Mouse (Mus musculus) megakaryocyte-erythroid progenitor cell, adult 5-6 weeks (primary cell): ENCODE measurements around the gene Ankrd13d. TPM values are rescaled to one million over a fixed set of nuclear protein-coding genes. Genes with fewer than 3 reads are reported as not detected.

Source experiments
- ATAC-seq: replicated peaks from 2 replicates; pipeline ENCODE4 v1.8.0; 2016; ENCODE audit warnings: mild to moderate bottlenecking, inconsistent platforms; ENCODE audit not compliant: severe bottlenecking, poor library complexity, low FRiP score, low TSS enrichment
- total RNA-seq, 2 experiments: library from RNA; stranded (forward) in 1 of 2; stranded (reverse) in 1 of 2; fragments of 200-1000, 215-1000 nt in 1 of 2; fragments of >200 nt in 1 of 2; fragmentation: Nextera tagmentation in 1 of 2; gene quantifications; 2 replicates each; pipeline ENCODE4 v1.2.3; 2014 to 2017

The Ankrd13d gene
- total RNA-seq, 2 experiments from 2014 or later, result 2.2 TPM; not detected in 1

DNA sequence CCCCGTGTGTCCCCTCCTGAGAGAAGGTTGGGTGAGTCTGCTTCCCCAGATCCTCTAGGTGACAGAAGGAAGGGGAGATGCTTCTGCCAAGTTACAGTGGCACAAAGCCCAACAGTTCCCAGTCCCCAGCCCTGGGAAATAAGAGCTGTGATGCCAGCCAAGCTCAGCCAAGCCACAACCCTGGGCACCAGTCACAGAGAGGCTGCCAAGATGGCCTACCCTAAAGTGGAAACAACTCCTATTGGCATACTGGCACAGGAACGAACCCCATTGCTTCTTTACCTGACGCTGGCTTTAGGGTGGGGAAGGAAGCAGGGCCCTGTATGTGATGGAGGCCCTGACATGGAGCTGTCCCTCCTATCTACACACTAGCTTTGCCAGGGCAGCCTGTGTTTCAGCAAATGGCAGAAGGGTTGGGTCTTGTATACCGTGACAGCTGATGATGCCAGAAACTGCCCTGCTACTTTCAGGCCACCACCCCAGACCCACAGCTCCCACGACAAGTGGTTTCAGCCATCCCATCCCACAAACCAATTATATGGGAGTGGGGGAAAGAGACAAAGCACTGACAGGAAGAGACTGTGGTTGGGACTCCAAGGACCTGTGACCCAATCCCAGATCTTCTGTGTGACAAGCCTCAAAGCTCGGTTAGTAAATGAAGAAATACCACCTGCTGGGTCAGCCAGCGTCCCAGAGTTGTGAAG lies 20.2 kb upstream of the Ankrd13d start:
- ATAC-seq, result no peak

- ATAC-seq, result no peak
Measured at GRCm38 (mm10) chr19:4301735-4302651, 19.1 kb upstream of the Ankrd13d start.

DNA sequence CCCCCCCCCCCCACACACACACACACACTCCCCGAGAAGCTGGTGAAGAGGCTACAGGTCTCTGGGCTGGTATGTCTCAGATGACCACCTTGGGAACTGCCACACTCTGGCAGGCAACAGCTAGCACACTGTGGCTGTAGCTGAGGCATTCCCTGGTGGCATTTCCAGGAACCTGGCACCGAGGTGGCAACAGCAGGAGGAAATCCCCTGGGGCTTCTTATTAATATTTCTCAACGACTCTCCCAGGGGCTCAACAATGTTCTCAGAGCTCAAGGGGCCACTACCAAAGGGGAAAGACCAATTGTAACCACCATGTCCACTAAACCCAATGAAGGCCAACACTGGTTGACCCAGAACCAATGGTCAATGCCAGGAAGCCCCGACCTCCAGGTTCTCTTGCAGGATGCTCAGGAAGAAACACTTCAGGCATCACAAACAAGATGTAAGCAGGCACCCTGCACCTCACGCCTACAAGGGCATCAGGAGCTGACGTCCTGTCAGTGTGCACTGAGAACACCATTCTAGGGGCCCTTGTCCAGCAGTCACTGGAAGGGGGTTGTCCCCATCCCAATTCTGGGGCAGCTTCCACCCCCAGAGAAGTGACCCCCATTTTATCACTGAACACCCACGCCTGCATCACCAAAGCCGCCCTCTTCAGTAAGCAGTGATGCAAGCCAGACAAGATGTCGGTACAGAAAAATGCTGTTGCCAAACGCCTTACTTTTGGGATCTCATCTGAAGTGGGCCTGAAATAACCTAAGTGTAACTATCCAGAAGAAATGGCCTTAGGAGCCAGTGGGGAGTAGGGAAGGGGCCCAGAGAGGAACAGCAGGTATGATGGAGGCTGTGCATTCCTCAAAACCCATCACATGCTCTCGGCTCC lies 18.2 kb upstream of the Ankrd13d start:
- ATAC-seq, result no peak

DNA sequence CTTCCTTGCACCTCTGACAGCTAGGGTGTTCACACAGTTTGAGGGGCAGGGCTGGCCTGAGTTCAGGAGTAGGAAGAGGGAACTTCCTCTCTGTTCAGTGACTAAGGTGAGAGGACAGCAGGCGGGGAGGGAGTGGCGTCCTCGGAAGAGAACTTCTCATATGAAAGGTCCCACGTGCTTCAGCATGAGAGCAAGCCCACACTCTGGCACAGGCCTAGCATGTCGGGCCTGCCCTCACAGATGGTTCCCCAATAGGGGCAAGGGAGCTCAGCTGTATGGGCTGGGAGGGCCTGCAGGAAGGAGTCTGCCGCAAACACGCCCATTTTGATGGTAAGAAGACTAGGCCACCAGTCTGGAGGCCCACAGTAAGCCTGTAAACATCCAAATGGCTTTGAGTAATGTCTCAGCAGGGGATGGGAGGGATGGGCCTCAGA lies 17.4 kb upstream of the Ankrd13d start:
- ATAC-seq, result peak; percentile 46

- peak; percentile 23 for ATAC-seq
Measured at GRCm38 (mm10) chr19:4299574-4300270, 16.8 kb upstream of the Ankrd13d start.

DNA sequence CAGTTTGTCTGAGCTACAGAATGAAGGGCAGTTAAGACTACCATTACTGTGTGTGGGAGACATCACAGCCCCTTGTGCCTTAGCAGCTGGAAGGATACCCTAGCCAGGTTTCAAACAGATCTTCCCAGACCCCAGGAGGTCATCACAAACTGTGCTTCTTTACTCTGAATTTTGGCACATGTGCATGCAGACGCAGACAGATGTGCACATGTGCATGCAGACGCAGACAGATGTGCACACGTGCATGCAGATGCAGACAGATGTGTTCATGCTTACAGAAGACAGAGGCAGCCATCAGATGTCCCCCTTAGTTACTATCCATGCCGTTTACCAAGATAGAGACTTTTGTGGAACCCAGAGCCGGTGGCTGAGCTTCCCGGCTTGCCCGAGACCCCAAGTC lies 16.2 kb upstream of the Ankrd13d start:
- ATAC-seq, result no peak

GRCm38 (mm10) chr19:4298322-4299121 lies 15.6 kb upstream of the Ankrd13d start:
- no peak for ATAC-seq

DNA sequence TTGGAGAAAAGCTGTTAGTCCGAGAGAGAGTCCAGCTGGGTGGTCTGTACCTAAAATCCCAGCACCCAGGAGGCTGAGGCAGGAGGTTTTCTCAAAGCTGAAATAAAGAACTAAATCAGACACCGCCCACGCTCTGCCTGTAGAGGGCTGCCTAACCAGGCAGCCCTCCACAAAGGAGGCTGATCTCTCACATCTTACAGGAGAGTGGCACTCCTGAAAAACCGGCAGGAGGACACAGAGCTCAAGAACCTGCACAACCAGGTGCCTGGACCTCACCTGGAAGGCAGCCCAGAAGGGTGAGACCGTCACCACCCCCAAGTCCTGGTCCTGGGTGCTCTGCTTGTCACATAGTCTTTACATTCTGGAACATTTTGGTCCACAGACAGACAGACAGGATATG lies 14.9 kb upstream of the Ankrd13d start:
- no peak for ATAC-seq

- no peak for ATAC-seq
Measured at GRCm38 (mm10) chr19:4296611-4297010, 13.7 kb upstream of the Ankrd13d start.

DNA sequence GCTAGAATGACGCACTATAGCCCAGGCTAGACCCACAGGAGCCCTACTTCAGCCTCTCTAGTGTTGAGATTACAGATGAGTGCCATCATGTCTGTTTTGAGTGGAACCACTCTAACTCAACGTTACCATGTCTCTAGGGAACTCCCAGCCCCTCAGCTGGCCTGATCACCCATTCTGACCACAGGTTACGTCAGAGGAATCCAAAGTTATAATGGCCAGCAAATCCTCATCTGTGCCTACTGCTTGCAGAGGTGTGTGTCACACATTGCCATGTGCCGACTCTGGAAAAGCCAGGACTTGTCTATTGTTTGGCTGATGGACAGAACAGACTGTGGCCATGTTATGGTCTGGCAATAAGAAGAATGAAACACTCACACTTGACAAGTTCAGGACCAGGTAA lies 12.5 kb upstream of the Ankrd13d start:
- ATAC-seq, result no peak

- peak; percentile 53; the same call in 1 of the 2 replicates for ATAC-seq
Measured at GRCm38 (mm10) chr19:4294381-4295097, 11.6 kb upstream of the Ankrd13d start.

DNA sequence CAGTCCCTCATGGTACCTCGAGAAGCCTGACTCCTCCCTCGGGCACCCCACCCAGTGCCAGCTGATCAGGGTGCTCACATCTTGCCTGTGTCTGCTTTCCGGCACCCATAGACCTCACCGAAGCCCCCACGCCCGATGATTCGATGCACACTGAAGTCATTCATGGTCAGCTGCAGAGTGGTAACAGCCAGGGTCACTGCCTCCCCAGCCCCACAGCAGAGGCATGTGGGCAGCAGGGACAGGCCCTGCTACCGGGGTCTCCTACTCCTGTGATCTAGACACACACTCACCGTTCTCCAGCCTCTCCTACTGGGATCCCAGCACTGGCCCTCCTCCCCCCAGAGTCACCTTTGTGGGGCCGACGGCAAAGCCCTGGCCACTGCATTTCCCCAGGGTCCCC lies 8.2 kb upstream of the Ankrd13d start:
- ATAC-seq, result no peak

DNA sequence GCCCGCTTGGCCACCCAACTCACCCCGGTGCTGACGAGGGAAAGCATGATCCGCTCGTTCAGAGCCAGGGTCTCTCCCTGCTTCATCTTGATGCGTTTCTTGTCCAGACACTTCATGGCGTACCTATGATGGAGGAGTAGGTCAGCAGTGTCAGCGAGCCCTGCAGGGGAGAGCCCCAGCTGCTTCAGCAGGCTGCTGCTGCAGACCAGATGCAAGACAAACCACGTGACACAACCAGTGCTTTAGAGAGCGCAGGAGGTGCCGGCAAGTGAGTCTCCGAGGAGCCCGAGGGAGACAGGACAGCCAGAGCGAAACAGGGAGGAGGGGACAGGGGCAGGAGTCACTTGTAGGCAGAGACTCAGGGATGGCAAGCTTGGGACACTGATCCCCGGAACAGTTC lies 7.8 kb upstream of the Ankrd13d start:
- ATAC-seq, result no peak

DNA sequence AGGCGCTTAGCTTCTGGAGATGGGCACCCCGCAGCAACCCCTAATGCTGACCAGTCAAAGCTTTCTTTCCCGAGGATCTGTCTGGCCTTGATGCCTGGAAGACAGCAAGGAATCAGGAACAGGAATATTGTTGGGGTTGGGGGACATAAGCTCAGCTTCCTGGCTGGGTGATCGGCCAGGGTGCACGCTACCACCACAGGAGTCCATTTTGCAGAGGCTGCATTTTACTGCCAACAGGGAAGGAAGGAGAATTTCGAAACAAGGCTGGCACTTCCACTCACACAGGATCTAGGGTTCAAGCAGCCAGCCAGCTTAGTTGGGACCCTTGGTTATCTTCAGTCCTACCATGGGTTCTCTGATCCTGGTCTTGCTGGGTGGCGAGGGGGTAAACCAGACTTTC lies 716 bp upstream of the Ankrd13d start:
- no peak for ATAC-seq

GRCm38 (mm10) chr19:4280425-4280824 lies 2.5 kb downstream of the Ankrd13d start:
- no peak for ATAC-seq

DNA sequence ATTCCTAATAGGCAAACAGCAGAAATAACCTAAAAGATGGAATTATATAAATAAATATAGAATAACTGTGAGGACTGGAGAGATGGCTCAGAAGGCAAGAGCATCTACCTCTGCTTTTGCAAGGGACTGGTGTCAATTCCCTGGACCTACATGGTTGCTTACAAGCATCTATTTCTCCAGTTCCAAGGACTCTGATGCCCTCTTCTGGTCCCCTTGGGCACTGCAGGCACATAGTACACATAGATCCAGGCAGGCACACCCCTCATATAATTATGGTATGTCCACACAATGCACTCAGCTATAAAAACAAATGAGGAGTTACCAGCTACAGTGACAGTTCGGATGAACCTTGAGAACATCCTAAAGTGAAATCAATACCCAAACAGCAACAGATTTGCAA lies 3.5 kb downstream of the Ankrd13d start:
- no peak for ATAC-seq

DNA sequence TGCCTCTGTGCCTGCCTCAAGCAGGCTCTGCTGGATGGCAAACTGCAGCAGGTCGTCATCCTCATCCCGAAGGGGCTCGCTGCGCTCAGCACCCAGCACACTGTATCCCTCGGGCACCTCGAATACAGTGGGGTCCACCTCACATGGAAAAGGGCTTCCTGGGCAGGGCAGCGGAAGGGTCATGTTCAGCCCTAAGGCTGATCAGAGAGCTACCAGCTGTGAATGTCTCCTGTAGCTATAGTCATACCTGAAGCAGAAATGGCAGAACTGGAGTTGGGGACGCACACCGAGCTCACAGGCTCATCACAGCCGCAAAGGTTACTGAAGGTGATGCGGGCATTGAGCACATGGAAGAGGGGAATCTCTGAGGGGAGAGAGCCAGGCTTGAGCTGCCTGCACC lies 12.0 kb downstream of the Ankrd13d start:
- no peak for ATAC-seq

DNA sequence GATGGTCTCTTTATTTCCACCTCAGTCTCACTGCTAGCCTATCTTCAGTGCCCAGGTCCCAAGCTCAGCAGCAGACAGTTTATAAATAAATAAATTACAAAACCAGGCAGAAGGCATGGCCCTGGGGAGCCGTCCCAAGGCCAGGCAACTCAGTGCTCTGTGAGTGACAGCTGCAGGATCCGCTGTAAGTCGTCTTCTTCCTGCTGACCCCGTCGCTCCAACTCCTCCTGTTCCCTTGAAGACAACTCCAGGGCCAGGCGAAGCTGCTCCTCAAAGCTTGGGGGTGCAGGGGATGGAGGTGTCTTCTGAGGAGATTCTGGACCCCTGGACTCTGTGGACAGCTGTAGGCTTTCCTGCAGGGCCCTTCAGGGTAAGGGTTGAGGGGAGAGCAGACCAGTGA lies 12.8 kb downstream of the Ankrd13d start:
- ATAC-seq, result no peak
